Mouse (Mus musculus): ENCODE data around the gene Gsg1l. TPM values are rescaled to one million over a fixed set of nuclear protein-coding genes. Genes with fewer than 3 reads are reported as not detected.

Gsg1l gene
- polyA plus RNA-seq, 1 experiment from 2014 or later = 0.10 TPM

- Histone ChIP-seq H3K36me3 (replicated peaks) (peaks cover 38% of the 10 kb centered on the region), H3K27ac (no peak overlapping the region), H3K9me3 (peaks cover 8% of the 10 kb centered on the region; the same call in 1 of the 2 replicates), H3K4me3 (no peak overlapping the region), H3K27me3 (ENCODE audit: poor library complexity, severe bottlenecking) (no peaks in the 10 kb centered on the region), H3K4me1 (peaks cover 4% of the 10 kb centered on the region; the same call in 1 of the 2 replicates)
- 89% methylated on average over 5 of the region's 5 CpGs for WGBS
- DNase-seq (ENCODE audit: extremely low spot score, low spot score) = no peak
Measured at GRCm38 (mm10) chr7:126094738-126095137, 12.5 kb upstream of the Gsg1l start.

GRCm38 (mm10) chr7:126093162-126093561, 11.0 kb upstream of the Gsg1l start:
- no peak overlapping the region for H3K27ac ChIP-seq
- DNase-seq (ENCODE audit: extremely low spot score, low spot score) = no peak
- peaks cover 8% of the 10 kb centered on the region; the same call in 1 of the 2 replicates for H3K9me3 ChIP-seq
- WGBS = 42% methylated on average over 3 of the region's 3 CpGs
- no peaks in the 10 kb centered on the region for H3K27me3 ChIP-seq (ENCODE audit: poor library complexity, severe bottlenecking)
- no peak overlapping the region for H3K4me3 ChIP-seq
- peaks cover 24% of the 10 kb centered on the region for H3K36me3 ChIP-seq (replicated peaks)
- peaks cover 4% of the 10 kb centered on the region; the same call in 1 of the 2 replicates for H3K4me1 ChIP-seq

GRCm38 (mm10) chr7:126089782-126090181, 7.6 kb upstream of the Gsg1l start:
- Histone ChIP-seq H3K9me3 (peaks cover 8% of the 10 kb centered on the region; the same call in 1 of the 2 replicates), H3K4me1 (peaks cover 34% of the 10 kb centered on the region), H3K36me3 (replicated peaks) (no peaks in the 10 kb centered on the region), H3K4me3 (no peak overlapping the region), H3K27me3 (ENCODE audit: poor library complexity, severe bottlenecking) (peaks cover 27% of the 10 kb centered on the region), H3K27ac (no peak overlapping the region)
- DNase-seq (ENCODE audit: extremely low spot score, low spot score) = peak; percentile 50
- WGBS = 20% methylated on average over 6 of the region's 6 CpGs

GRCm38 (mm10) chr7:126088155-126088554, 5.9 kb upstream of the Gsg1l start:
- Histone ChIP-seq H3K4me3 (no peak overlapping the region), H3K4me1 (peaks cover 48% of the 10 kb centered on the region), H3K27ac (no peak overlapping the region), H3K9me3 (peaks cover 8% of the 10 kb centered on the region; the same call in 1 of the 2 replicates), H3K36me3 (replicated peaks) (no peaks in the 10 kb centered on the region), H3K27me3 (ENCODE audit: poor library complexity, severe bottlenecking) (peaks cover 44% of the 10 kb centered on the region)
- 29% methylated on average over 4 of the region's 6 CpGs for WGBS
- no peak for DNase-seq (ENCODE audit: extremely low spot score, low spot score)

- H3K36me3 ChIP-seq (replicated peaks) = no peaks in the 10 kb centered on the region
- H3K4me3 ChIP-seq = no peak overlapping the region
- DNase-seq (ENCODE audit: extremely low spot score, low spot score) = no peak
- 0 out of 2 replicates have a peak overlapping the region, but pooled peaks have one; percentile 53 for H3K27ac ChIP-seq
- WGBS = 78% methylated on average over 10 of the region's 10 CpGs
- H3K27me3 ChIP-seq (ENCODE audit: poor library complexity, severe bottlenecking) = peaks cover 49% of the 10 kb centered on the region
- peaks cover 8% of the 10 kb centered on the region; the same call in 1 of the 2 replicates for H3K9me3 ChIP-seq
- H3K4me1 ChIP-seq = peaks cover 45% of the 10 kb centered on the region
Measured at GRCm38 (mm10) chr7:126087602-126088001, 5.4 kb upstream of the Gsg1l start.

GRCm38 (mm10) chr7:126086321-126086741, 4.1 kb upstream of the Gsg1l start:
- WGBS = 12% methylated on average over 6 of the region's 6 CpGs
- Histone ChIP-seq H3K27ac (0 out of 2 replicates have a peak overlapping the region, but pooled peaks have one; percentile 53), H3K36me3 (replicated peaks) (no peaks in the 10 kb centered on the region), H3K4me1 (peaks cover 58% of the 10 kb centered on the region), H3K27me3 (ENCODE audit: poor library complexity, severe bottlenecking) (peaks cover 62% of the 10 kb centered on the region), H3K9me3 (peaks cover 6% of the 10 kb centered on the region; the same call in 1 of the 2 replicates), H3K4me3 (no peak overlapping the region; the same call in 1 of the 2 replicates)
- peak; percentile 65 for DNase-seq (ENCODE audit: extremely low spot score, low spot score)

- H3K4me3 ChIP-seq = no peak overlapping the region
- DNase-seq (ENCODE audit: extremely low spot score, low spot score) = no peak
- no peaks in the 10 kb centered on the region for H3K36me3 ChIP-seq (replicated peaks)
- WGBS = 89% methylated on average over 9 of the region's 9 CpGs
- H3K9me3 ChIP-seq = no peaks in the 10 kb centered on the region
- peaks cover 74% of the 10 kb centered on the region for H3K27me3 ChIP-seq (ENCODE audit: poor library complexity, severe bottlenecking)
- H3K27ac ChIP-seq = no peak overlapping the region
- H3K4me1 ChIP-seq = peaks cover 59% of the 10 kb centered on the region
Measured at GRCm38 (mm10) chr7:126085154-126085553, 2.9 kb upstream of the Gsg1l start.

GRCm38 (mm10) chr7:126083980-126084348, 1.8 kb upstream of the Gsg1l start:
- Histone ChIP-seq H3K9me3 (no peaks in the 10 kb centered on the region), H3K4me3 (no peak overlapping the region), H3K4me1 (peaks cover 59% of the 10 kb centered on the region), H3K27me3 (ENCODE audit: poor library complexity, severe bottlenecking) (peaks cover 85% of the 10 kb centered on the region), H3K27ac (no peak overlapping the region), H3K36me3 (replicated peaks) (no peaks in the 10 kb centered on the region)
- DNase-seq (ENCODE audit: extremely low spot score, low spot score) = no peak
- WGBS = 14% methylated on average over 4 of the region's 4 CpGs

- no peak for DNase-seq (ENCODE audit: extremely low spot score, low spot score)
Measured at GRCm38 (mm10) chr7:126083341-126083979, 1.2 kb upstream of the Gsg1l start.

GRCm38 (mm10) chr7:126081727-126082285, 405 bp downstream of the Gsg1l start:
- Histone ChIP-seq H3K27me3 (ENCODE audit: poor library complexity, severe bottlenecking) (peaks cover 95% of the 10 kb centered on the region), H3K9me3 (no peaks in the 10 kb centered on the region), H3K36me3 (replicated peaks) (no peaks in the 10 kb centered on the region), H3K4me1 (peaks cover 46% of the 10 kb centered on the region), H3K4me3 (peak overlapping the region; percentile 65), H3K27ac (peak overlapping the region; percentile 56; the same call in 1 of the 2 replicates)
- no peak for DNase-seq (ENCODE audit: extremely low spot score, low spot score)
- 1% methylated on average over 80 of the region's 80 CpGs for WGBS

More at GRCm38 (mm10) chr7:126083341-126083979, 1.2 kb upstream of the Gsg1l start:
- no peaks in the 10 kb centered on the region for H3K9me3 ChIP-seq
- H3K27ac ChIP-seq = no peak overlapping the region
- no peak overlapping the region for H3K4me3 ChIP-seq
- H3K4me1 ChIP-seq = peaks cover 59% of the 10 kb centered on the region
- H3K27me3 ChIP-seq (ENCODE audit: poor library complexity, severe bottlenecking) = peaks cover 91% of the 10 kb centered on the region
- no peaks in the 10 kb centered on the region for H3K36me3 ChIP-seq (replicated peaks)
- 27% methylated on average over 9 of the region's 9 CpGs for WGBS

- Histone ChIP-seq H3K27me3 (ENCODE audit: poor library complexity, severe bottlenecking) (peaks cover 97% of the 10 kb centered on the region), H3K27ac (no peak overlapping the region), H3K36me3 (replicated peaks) (no peaks in the 10 kb centered on the region), H3K9me3 (no peaks in the 10 kb centered on the region), H3K4me1 (peaks cover 39% of the 10 kb centered on the region), H3K4me3 (peak overlapping the region; percentile 65)
- 23% methylated on average over 16 of the region's 16 CpGs for WGBS
- no peak for DNase-seq (ENCODE audit: extremely low spot score, low spot score)
Measured at GRCm38 (mm10) chr7:126080949-126081654, 1.1 kb downstream of the Gsg1l start.

- H3K27ac ChIP-seq = no peak overlapping the region
- H3K36me3 ChIP-seq (replicated peaks) = no peaks in the 10 kb centered on the region
- no peaks in the 10 kb centered on the region for H3K9me3 ChIP-seq
- no peak overlapping the region for H3K4me3 ChIP-seq
- DNase-seq (ENCODE audit: extremely low spot score, low spot score) = no peak
- WGBS = 92% methylated on average over 1 of the region's 1 CpGs
- peaks cover 7% of the 10 kb centered on the region for H3K4me1 ChIP-seq
- peaks cover 59% of the 10 kb centered on the region for H3K27me3 ChIP-seq (ENCODE audit: poor library complexity, severe bottlenecking)
Measured at GRCm38 (mm10) chr7:126076935-126077334, 5.3 kb downstream of the Gsg1l start.
